Mouse (Mus musculus): Measurements from ENCODE around the gene Herc6. TPM values are rescaled to one million over a fixed set of nuclear protein-coding genes. Genes with fewer than 3 reads are reported as not detected.
A peak's percentile ranks its signal among the peaks of the same experiment; 100 is the strongest.
"Not testable (repeated sequence)": the region's sequence is repeated elsewhere in the genome, so short reads cannot be mapped to it uniquely, and the experiment has no call there.

Herc6 gene
- polyA plus RNA-seq, 1 experiment from 2014 or later: 3.0 TPM

- Histone ChIP-seq H3K9me3 (replicated peaks; ENCODE audit: low read length) (no peaks in the 10 kb centered on the region), H3K4me3 (replicated peaks; ENCODE audit: low read depth, low read length) (peak overlapping the region; percentile 77), H3K27ac (peak overlapping the region; percentile 88), H3K36me3 (ENCODE audit: insufficient read depth, low read length) (no peaks in the 10 kb centered on the region), H3K27me3 (ENCODE audit: insufficient read depth, low read length) (no peaks in the 10 kb centered on the region), H3K4me2 (ENCODE audit: low read length) (peak overlapping the region; percentile 89), H3K4me1 (replicated peaks; ENCODE audit: insufficient read depth, low read length) (no peaks in the 10 kb centered on the region), H3K9ac (ENCODE audit: low read depth, low read length) (peak overlapping the region; percentile 79)
- TF ChIP-seq CTCF (IDR thresholded peaks at IDR 0.05; ENCODE audit: low read depth): no peak
- ATAC-seq (replicated peaks; ENCODE audit: low FRiP score, low read depth) (peak; percentile 14), DNase-seq (ENCODE audit: low spot score) (peak; percentile 50)
- WGBS: under 1% methylated on average over 31 of the region's 31 CpGs
Observed at GRCm38 (mm10) chr6:57534611-57535286, 46.1 kb upstream of the Herc6 start.

- no peak for TF ChIP-seq CTCF (IDR thresholded peaks at IDR 0.05; ENCODE audit: low read depth)
- DNase-seq (ENCODE audit: low spot score) (peak; percentile 100), ATAC-seq (replicated peaks; ENCODE audit: low FRiP score, low read depth) (peak; percentile 99)
- Histone ChIP-seq H3K36me3 (ENCODE audit: insufficient read depth, low read length) (no peaks in the 10 kb centered on the region), H3K4me1 (replicated peaks; ENCODE audit: insufficient read depth, low read length) (no peaks in the 10 kb centered on the region), H3K4me2 (ENCODE audit: low read length) (peak within 1 kb of the TSS; percentile 89), H3K27me3 (ENCODE audit: insufficient read depth, low read length) (no peaks in the 10 kb centered on the region), H3K27ac (peak within 1 kb of the TSS; percentile 88), H3K4me3 (replicated peaks; ENCODE audit: low read depth, low read length) (peak within 1 kb of the TSS; percentile 77), H3K9ac (ENCODE audit: low read depth, low read length) (peak within 1 kb of the TSS; percentile 79), H3K9me3 (replicated peaks; ENCODE audit: low read length) (no peaks in the 10 kb centered on the region)
- under 1% methylated on average over 24 of the region's 24 CpGs for WGBS
Observed at GRCm38 (mm10) chr6:57535386-57535936, 45.3 kb upstream of the Herc6 start, which contains the start of gene Ppm1k. Gene Ppm1k, minus strand, starts transcription at chr6:57535468.

- ATAC-seq (replicated peaks; ENCODE audit: low FRiP score, low read depth) (peak; percentile 44), DNase-seq (ENCODE audit: low spot score) (peak; percentile 40)
- 17% methylated on average over 14 of the region's 14 CpGs for WGBS
Observed at GRCm38 (mm10) chr6:57535971-57536669, 44.7 kb upstream of the Herc6 start.

DNA sequence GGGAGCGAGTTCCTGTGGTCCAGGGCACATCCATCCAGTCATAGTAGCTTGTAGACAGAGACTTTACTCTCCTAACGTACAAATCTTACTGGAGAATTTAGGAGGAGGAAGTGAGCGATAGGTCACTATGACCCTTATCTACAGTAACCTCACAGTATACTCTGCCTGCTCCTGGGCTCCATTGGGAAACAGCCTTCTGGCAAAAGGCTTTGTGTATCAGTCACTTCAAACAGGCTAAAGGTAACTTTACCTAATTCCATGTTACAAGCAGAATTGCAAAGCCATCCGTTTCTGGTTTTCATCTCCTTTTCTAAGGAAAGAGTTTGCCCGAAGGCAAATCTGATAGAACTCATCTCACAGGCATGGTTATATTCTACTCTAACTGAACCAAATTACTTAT lies 42.9 kb upstream of the Herc6 start:
- no peak for DNase-seq (ENCODE audit: low spot score)
- H3K4me2 ChIP-seq (ENCODE audit: low read length): no peak overlapping the region
- no peaks in the 10 kb centered on the region for H3K9me3 ChIP-seq (replicated peaks; ENCODE audit: low read length)
- no peaks in the 10 kb centered on the region for H3K4me1 ChIP-seq (replicated peaks; ENCODE audit: insufficient read depth, low read length)
- H3K9ac ChIP-seq (ENCODE audit: low read depth, low read length): no peak overlapping the region
- H3K27ac ChIP-seq: no peak overlapping the region
- no peaks in the 10 kb centered on the region for H3K27me3 ChIP-seq (ENCODE audit: insufficient read depth, low read length)
- ATAC-seq (replicated peaks; ENCODE audit: low FRiP score, low read depth): no peak
- H3K36me3 ChIP-seq (ENCODE audit: insufficient read depth, low read length): no peaks in the 10 kb centered on the region
- no peak for TF ChIP-seq CTCF (IDR thresholded peaks at IDR 0.05; ENCODE audit: low read depth)
- 89% methylated on average over 5 of the region's 5 CpGs for whole genome bisulfite sequencing
- H3K4me3 ChIP-seq (replicated peaks; ENCODE audit: low read depth, low read length): no peak overlapping the region

More at GRCm38 (mm10) chr6:57535971-57536669, 44.7 kb upstream of the Herc6 start:
- Histone ChIP-seq H3K9ac (ENCODE audit: low read depth, low read length) (peak overlapping the region; percentile 50), H3K27ac (peak overlapping the region; percentile 85), H3K9me3 (replicated peaks; ENCODE audit: low read length) (no peaks in the 10 kb centered on the region), H3K4me1 (replicated peaks; ENCODE audit: insufficient read depth, low read length) (no peaks in the 10 kb centered on the region), H3K27me3 (ENCODE audit: insufficient read depth, low read length) (no peaks in the 10 kb centered on the region), H3K4me2 (ENCODE audit: low read length) (peak overlapping the region; percentile 81), H3K36me3 (ENCODE audit: insufficient read depth, low read length) (no peaks in the 10 kb centered on the region), H3K4me3 (replicated peaks; ENCODE audit: low read depth, low read length) (peak overlapping the region; percentile 77)
- TF ChIP-seq CTCF (IDR thresholded peaks at IDR 0.05; ENCODE audit: low read depth): no peak

DNA sequence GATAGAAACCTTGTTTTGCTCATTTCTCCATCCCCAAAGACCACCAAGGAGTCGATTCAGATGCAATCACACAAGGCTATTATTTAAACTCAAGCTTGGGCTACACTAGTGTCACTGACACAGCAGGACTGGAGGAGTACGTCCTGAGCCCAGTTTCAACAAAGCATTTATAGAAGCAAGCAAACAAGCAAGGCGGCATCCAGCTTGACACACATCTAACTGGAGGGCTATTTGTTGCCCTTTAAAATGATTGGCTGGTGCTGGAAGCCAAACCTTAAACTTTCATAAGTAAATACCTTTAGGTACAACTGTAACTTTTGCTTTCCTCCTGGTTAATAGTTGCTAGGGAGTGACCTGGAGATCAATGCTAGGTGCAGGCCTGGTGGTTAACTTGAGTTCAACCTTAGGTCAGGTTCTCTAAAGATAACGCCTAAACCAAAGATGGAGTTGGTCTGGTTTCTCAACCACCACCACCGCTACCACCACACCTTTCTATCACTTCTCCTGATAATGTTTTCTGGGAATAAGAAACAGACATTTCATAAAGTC lies 39.8 kb upstream of the Herc6 start:
- ATAC-seq (replicated peaks; ENCODE audit: low FRiP score, low read depth): no peak
- no peaks in the 10 kb centered on the region for H3K4me1 ChIP-seq (replicated peaks; ENCODE audit: insufficient read depth, low read length)
- no peak overlapping the region for H3K9ac ChIP-seq (ENCODE audit: low read depth, low read length)
- no peak overlapping the region for H3K4me2 ChIP-seq (ENCODE audit: low read length)
- no peak overlapping the region for H3K4me3 ChIP-seq (replicated peaks; ENCODE audit: low read depth, low read length)
- no peaks in the 10 kb centered on the region for H3K27me3 ChIP-seq (ENCODE audit: insufficient read depth, low read length)
- no peaks in the 10 kb centered on the region for H3K36me3 ChIP-seq (ENCODE audit: insufficient read depth, low read length)
- H3K27ac ChIP-seq: no peak overlapping the region
- 84% methylated on average over 5 of the region's 5 CpGs for WGBS
- no peak for TF ChIP-seq CTCF (IDR thresholded peaks at IDR 0.05; ENCODE audit: low read depth)
- H3K9me3 ChIP-seq (replicated peaks; ENCODE audit: low read length): no peaks in the 10 kb centered on the region
- DNase-seq (ENCODE audit: low spot score): no peak

- no peak for TF ChIP-seq CTCF (IDR thresholded peaks at IDR 0.05; ENCODE audit: low read depth)
- Histone ChIP-seq H3K9ac (ENCODE audit: low read depth, low read length) (no peak overlapping the region), H3K4me2 (ENCODE audit: low read length) (no peak overlapping the region), H3K9me3 (replicated peaks; ENCODE audit: low read length) (no peaks in the 10 kb centered on the region), H3K4me3 (replicated peaks; ENCODE audit: low read depth, low read length) (no peak overlapping the region), H3K36me3 (ENCODE audit: insufficient read depth, low read length) (no peaks in the 10 kb centered on the region), H3K27me3 (ENCODE audit: insufficient read depth, low read length) (no peaks in the 10 kb centered on the region), H3K4me1 (replicated peaks; ENCODE audit: insufficient read depth, low read length) (no peaks in the 10 kb centered on the region), H3K27ac (no peak overlapping the region)
- 90% methylated on average over 1 of the region's 1 CpGs for WGBS
- ATAC-seq (replicated peaks; ENCODE audit: low FRiP score, low read depth): no peak
- DNase-seq (ENCODE audit: low spot score): no peak
Observed at GRCm38 (mm10) chr6:57541737-57542335, 39.0 kb upstream of the Herc6 start.

- not testable (repeated sequence) for DNase-seq (ENCODE audit: low spot score); H3K9ac ChIP-seq (ENCODE audit: low read depth, low read length); H3K27me3 ChIP-seq (ENCODE audit: insufficient read depth, low read length); H3K27ac ChIP-seq; H3K9me3 ChIP-seq (replicated peaks; ENCODE audit: low read length); H3K4me1 ChIP-seq (replicated peaks; ENCODE audit: insufficient read depth, low read length); H3K36me3 ChIP-seq (ENCODE audit: insufficient read depth, low read length); ATAC-seq (replicated peaks; ENCODE audit: low FRiP score, low read depth); H3K4me3 ChIP-seq (replicated peaks; ENCODE audit: low read depth, low read length); H3K4me2 ChIP-seq (ENCODE audit: low read length)
Observed at GRCm38 (mm10) chr6:57543591-57543990, 37.2 kb upstream of the Herc6 start.
